Mouse (Mus musculus): ENCODE data around the gene Idua.

DNA sequence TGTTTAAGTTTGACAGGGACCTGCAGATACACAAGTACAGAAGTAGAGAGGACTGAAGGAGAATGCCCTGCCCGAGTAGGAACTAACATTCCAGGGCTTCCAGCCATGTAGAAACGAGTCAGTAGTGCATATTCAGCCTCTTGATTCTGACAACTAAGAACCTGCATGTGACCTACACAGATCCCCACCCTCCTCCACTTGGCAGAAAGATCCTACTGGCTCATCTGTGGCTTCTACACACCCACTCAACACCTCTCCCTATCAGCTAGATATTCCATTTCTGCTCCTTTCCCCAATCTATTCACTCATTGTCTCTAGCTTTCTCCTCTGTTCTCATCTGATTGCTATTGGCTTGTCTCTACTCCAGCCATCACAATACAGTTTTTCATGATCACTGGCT is 38.3 kb upstream of the Idua start:
- no peak for TF ChIP-seq TCF12 (IDR thresholded peaks at IDR 0.05; ENCODE audit: insufficient read depth, poor library complexity, severe bottlenecking)
- TF ChIP-seq POLR2A (IDR thresholded peaks at IDR 0.05; ENCODE audit: insufficient read length, low read depth): no peak
- no peak for TF ChIP-seq CEBPB (IDR thresholded peaks at IDR 0.05; ENCODE audit: insufficient read depth, poor library complexity, severe bottlenecking)
- no peak for TF ChIP-seq POLR2AphosphoS2 (IDR thresholded peaks at IDR 0.05; ENCODE audit: insufficient read length, low read depth)
- TF ChIP-seq MAX (IDR thresholded peaks at IDR 0.05; ENCODE audit: low read depth): no peak
- no peak for TF ChIP-seq MYOD1 (IDR thresholded peaks at IDR 0.05; ENCODE audit: control insufficient read depth in 1 of 3, insufficient read length in 2 of 3, low read depth in 2 of 3)
- TF ChIP-seq E2F4 (IDR thresholded peaks at IDR 0.05; ENCODE audit: insufficient read depth): no peak
- no peak for TF ChIP-seq MYOG (IDR thresholded peaks at IDR 0.05; ENCODE audit: control insufficient read depth in 1 of 3, insufficient read depth in 1 of 3, insufficient read length in 2 of 3, low read depth in 2 of 3)
- no peak for TF ChIP-seq USF1 (IDR thresholded peaks at IDR 0.05; ENCODE audit: low read depth)
- TF ChIP-seq SRF (IDR thresholded peaks at IDR 0.05; ENCODE audit: control insufficient read depth, insufficient read length, low read depth): no peak
- no peak for TF ChIP-seq TCF3 (IDR thresholded peaks at IDR 0.05; ENCODE audit: insufficient read length, low read depth)
- TF ChIP-seq REST (IDR thresholded peaks at IDR 0.05; ENCODE audit: insufficient read depth, insufficient read length): no peak

All from myocyte (in vitro differentiated cells).